Mouse (Mus musculus): Measurements from ENCODE around the gene Nol4l.
"Not testable (repeated sequence)": the region's sequence is repeated elsewhere in the genome, so short reads cannot be mapped to it uniquely, and the experiment has no call there.

Gene Nol4l

DNA sequence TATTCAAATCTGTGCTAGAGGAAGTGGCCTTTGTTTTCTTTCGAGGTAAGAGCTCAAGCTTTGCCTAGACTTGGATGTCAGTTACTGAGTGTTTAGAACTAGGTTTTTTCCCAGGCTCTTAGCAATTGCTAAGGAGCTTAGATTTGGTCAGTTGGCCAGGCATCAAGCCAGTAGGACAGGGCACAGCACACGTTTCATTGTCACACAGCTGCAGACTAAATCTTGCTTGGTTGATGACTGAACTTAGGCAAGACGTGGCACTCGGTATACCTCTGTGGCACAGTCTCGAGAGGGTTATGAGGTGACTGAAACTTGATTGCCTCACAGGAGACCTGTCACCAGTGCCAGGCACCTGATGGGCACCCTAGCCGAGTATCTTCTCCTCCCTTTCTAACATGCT lies 122.9 kb downstream of the Nol4l start:
- DNase-seq = no peak

DNA sequence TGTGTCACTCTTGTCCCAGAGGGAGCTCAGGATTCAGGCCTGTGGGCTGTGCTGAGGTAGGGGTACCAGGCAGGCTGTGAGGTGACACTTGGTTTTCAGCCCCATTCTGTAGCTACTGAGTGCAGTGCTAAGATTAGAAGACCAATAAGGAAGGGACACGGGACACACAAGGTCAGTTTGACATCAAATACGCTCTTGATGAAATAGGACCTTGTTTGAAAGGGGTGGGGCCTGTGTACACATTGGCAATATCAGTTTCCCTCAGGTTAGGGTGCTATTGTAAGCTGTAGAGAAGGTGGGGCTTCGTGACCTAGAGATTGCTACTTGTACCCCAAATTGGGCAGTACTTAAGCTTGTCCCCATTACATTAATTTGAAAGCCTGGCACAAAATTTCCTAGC lies 124.9 kb downstream of the Nol4l start:
- no peak for DNase-seq

DNA sequence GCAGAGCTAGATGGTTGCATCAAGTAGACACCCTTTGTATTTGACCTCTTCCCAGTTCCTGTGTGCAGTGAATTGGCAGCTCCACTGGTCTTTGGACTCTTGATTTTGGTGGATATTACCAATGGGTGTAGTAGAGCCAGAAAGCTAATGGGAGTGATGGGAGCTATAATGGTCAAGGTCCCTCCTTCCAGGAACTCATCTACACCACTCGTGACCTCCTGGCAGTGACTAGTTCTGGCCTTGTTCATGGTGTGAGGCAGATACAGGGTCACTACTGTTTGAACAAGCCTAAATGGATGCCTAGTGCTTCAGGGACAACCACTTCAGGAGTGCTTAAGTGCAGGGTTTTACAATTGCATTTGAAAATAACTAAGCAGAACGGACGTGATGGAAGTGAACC lies 125.7 kb downstream of the Nol4l start:
- DNase-seq = no peak

DNA sequence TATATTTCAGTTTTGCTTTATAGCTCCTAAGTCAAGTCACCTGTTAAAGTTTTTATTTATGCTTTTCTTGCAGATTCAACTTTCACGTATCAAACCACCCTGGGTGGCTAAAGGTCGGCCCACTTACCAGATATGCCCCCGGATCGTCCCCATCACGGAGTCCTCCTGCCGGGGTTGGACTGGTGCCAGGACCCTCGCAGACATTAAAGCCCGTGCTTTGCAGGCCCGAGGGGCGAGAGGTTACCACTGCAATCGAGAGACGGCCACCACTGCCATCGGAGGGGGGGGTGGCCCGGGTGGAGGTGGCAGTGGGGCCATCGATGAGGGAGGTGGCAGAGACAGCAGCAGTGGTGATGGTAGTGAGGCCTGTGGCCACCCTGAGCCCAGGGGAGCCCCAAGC lies 130.6 kb downstream of the Nol4l start:
- DNase-seq = no peak

DNA sequence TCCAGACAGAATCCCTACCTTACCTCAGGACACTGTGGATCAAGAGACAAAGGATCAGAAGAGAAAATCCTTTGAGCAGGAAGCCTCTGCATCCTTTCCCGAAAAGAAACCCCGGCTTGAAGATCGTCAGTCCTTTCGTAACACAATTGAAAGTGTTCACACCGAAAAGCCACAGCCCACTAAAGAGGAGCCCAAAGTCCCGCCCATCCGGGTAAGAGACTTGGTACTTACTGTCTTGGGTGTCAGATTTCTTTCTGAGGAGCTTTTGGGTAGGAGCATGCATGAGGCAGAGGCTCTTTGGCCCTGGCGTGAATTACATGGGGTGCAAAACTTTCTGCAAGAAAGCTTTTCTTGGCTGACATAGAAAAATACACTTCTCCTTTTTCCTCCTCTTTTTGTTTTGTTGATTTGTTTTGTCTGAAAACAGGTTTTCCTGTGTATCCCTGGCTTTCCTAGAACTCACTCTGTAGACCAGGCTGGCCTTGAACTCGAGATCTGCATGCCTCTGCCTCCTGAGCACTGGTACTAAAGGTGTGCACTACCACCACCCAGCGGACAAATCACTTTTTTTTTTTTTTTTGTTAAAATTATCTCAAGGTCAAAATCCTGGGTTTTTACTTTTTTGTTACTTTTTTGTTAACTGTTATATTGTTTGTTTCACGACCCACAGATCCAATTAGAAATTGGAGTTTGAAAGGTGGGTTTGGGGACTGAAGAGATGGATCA lies 131.8 kb downstream of the Nol4l start:
- no peak for DNase-seq

DNA sequence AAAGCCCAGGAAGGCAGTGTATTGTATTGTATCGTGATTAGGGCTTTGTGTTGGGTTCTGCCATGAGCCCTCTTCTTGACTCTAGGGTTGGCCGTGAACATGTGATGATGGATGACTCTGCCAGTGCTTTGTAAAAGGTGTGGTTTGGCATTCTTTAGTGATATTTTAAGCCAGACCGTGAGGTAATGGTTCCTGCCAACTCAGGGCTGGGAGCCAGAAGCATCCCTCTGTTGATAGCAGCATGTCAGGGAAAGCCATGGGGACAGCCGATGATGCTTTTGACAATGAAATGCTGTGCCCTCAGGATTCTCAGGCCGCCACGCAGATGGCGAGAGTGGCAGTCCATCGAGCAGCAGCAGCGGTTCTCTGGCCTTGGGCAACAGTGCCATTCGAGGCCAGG lies 136.7 kb downstream of the Nol4l start:
- peak; percentile 70 to 76 for DNase-seq

DNA sequence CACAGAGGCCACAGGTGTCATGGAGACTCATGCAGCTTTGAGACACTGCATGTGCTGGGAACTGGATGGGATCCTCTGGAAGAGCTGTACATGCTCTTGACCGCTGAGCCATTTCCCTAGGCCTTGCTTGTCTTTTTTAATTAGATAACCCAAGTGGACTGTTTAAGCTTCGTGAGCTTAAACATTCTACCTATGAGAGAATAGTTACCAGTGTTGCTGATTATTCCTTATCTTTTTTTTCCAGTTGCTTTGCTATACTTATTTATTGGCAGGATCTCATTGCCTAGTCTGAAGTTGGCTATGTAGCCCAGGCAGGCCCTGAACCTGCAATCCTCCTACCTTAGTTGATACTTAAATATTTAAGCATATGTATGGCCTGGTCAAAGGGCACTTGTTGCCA lies 139.9 kb downstream of the Nol4l start:
- no peak for DNase-seq

DNA sequence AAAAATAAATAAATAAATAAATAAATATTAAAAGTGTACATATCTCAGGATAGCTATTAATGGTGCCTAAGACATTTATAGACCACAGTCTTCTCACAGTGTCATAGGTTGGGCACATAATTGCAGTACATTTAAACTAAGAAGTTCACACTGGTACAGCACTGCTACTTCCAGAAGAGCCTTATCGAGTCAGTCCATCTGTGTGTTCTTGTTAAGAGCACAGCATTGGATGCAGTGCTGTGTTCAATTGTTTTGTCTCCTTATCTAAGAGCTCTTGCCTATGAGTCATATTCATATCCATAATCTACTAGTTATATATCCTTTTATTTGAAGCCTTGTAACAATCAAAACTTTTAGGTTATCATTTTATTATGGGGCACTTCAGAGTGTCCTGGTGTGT lies 149.3 kb downstream of the Nol4l start:
- DNase-seq = no peak

DNA sequence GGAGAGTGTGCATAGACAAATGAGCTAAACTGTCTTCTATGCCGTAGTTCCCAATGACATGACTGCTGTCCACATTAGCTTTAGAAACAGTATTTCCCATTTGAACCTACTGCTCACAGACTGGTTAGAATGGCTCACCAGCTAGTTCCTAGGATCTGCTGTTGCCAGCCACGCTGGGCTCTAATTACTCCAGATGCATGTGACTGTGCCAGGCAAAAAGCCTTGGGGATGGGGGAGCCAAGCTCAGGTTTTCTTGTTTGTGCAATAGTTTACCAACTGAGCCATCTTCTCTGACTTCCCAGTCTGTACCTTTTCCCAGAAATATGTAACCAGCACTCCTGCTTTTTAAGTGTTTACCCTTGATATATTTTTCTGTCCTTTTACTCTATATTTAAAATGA lies 154.4 kb downstream of the Nol4l start:
- no peak for DNase-seq

DNA sequence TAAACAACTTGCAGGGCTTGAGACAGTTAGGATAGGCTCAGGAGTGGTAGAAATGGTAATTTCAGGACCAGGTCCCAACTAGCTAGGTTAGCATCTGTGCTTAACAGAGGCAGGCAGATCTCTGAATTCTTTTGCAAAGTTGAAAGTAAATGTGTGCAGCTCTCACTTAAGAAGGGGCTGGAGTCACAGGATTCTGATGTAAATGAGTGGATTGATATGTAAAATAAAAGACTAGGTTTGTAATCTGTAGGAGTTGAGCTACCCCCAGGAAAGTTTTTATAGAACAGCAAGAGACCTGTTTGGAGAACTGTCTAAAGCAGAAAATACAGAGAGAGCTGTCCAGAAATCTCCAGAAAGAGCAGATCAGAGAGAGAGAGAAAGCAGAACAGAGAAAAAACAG lies 158.9 kb downstream of the Nol4l start:
- no peak for DNase-seq

DNA sequence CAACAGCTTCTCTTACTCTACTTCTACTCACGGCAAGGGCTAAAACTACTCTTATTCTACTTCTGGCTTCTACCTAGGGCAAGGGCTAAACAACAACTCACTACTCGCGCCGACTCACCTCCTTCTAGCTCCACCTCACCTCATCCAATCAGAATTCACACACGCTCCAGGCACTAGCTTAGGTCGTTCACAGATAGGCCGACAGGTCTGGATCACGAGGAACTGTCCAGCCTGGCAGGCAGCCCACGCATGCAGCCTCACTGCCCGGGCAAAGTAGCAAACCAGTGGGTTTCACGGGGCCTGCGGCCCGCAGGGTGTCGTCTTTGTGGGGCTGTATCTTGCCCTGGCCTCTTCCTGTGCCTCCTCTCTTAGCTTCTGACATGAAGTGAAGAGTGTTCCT lies 165.2 kb downstream of the Nol4l start:
- DNase-seq = not testable (repeated sequence)

DNA sequence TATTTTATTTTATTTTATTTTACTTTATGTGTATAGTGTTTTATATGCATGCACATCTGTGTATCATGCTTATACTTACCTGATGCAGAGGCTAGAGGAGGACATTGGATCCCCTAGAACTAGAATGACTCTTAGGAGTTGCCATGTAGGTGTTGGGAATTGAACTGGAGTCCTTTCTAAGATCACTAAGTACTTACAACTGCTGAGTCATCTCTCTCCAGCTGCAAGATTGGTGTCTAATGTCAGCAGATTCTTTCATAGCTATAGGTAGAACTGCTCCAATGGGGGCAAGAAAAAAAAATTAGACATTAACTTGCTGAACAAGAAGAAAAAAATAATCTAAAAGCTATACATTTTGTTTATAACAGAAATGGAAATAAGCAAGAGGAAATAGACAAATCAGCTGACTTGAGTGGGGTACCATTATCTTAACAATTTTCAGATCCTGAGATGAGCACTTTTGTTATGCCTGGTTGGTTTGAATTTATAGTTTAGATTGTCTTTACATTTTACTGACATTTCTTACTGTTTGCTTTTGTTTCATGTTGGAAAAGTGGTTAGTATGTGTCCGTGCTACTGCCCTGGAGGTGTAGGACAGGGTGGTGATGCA lies 168.6 kb downstream of the Nol4l start:
- DNase-seq = no peak

Data from cerebellum, postnatal 36 days (tissue).